Mouse (Mus musculus): Measurements from ENCODE around the gene Erbin. TPM values are rescaled to one million over a fixed set of nuclear protein-coding genes. Genes with fewer than 3 reads are reported as not detected.

Erbin gene
- polyA plus RNA-seq, 1 experiment = 15.7 TPM

DNA sequence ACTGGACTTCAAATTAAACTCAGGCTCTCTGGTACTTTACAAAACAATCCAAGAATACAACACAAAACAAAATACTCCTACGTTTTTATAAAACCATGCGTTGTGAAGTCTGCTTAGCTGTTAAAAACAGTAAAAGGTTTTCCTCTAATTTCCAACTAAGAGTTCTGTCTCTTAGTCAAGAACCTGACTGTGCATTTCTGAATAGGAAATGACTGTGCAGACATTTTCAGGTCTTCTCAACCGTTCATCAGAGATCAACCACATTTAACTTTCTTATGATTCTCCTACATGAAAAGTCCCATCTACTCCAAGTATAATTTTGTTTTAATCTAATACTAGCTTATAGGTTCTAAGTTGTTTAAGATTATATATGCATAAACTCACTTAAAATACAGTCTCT lies 33.8 kb downstream of the Erbin start:
- TF ChIP-seq POLR2A (IDR thresholded peaks at IDR 0.05; ENCODE audit: low read depth, low read length) (no peak), CTCF (IDR thresholded peaks at IDR 0.05; ENCODE audit: extremely low read depth, insufficient read length, insufficient replicate concordance, low read depth, low read length) (no peak)
- Histone ChIP-seq H3K27me3 (ENCODE audit: control insufficient read depth, insufficient read depth, low read length) (no peaks in the 10 kb centered on the region), H3K4me3 (ENCODE audit: low read depth, low read length) (no peak overlapping the region), H3K27ac (ENCODE audit: insufficient read depth, low read depth, low read length) (no peak overlapping the region), H3K4me1 (ENCODE audit: control insufficient read depth, insufficient read depth, insufficient read length, low read length) (peaks cover 4% of the 10 kb centered on the region; the same call in 1 of the 2 replicates), H3K36me3 (ENCODE audit: control insufficient read depth, insufficient read depth, low read length) (peaks cover 18% of the 10 kb centered on the region)
- 73% methylated on average over 3 of the region's 3 CpGs for WGBS

DNA sequence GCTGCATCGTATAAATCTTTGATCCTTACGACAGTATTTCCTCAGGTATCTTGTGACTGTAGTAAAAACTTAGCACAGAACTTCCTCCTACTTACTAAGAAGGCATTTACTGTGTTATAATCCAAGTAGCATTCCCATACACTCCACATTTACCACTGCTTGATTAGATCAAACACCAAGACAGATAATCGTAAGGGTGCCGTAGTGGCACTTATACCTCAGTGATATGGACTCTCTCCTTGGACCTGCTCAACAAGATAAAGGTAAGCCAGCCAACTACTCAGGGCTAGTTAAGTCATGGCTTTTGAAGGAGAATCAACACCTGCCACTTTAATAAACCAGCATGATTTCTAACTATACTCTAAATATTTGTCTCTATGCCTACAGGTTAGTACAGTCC lies 39.1 kb downstream of the Erbin start:
- no peak overlapping the region for H3K4me3 ChIP-seq (ENCODE audit: low read depth, low read length)
- H3K27ac ChIP-seq (ENCODE audit: insufficient read depth, low read depth, low read length) = no peak overlapping the region
- 48% methylated on average over 4 of the region's 4 CpGs for WGBS
- H3K36me3 ChIP-seq (ENCODE audit: control insufficient read depth, insufficient read depth, low read length) = peaks cover 25% of the 10 kb centered on the region
- peaks cover 3% of the 10 kb centered on the region; the same call in 1 of the 2 replicates for H3K4me1 ChIP-seq (ENCODE audit: control insufficient read depth, insufficient read depth, insufficient read length, low read length)
- no peaks in the 10 kb centered on the region for H3K27me3 ChIP-seq (ENCODE audit: control insufficient read depth, insufficient read depth, low read length)
- TF ChIP-seq CTCF (IDR thresholded peaks at IDR 0.05; ENCODE audit: extremely low read depth, insufficient read length, insufficient replicate concordance, low read depth, low read length) (no peak), POLR2A (IDR thresholded peaks at IDR 0.05; ENCODE audit: low read depth, low read length) (no peak)

DNA sequence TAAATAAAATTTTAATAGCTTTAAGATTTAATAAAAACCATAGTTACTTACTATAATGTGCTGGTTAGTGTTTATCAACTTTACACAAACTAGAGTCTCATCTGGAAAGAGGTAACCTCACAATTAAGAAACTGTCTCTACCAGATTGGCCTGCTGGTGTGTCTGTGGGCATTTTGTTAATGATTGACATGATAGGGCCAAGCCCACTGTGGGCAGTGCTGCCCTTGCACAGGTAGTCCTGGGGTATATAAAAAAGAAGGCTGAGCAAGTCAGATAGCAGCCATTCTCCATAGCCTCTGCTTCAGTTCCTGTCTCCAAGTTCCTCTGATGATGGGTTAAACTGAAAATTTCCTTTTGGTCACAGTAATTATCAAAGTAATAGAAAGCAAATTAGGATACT lies 43.6 kb downstream of the Erbin start:
- no peak for TF ChIP-seq CTCF (IDR thresholded peaks at IDR 0.05; ENCODE audit: extremely low read depth, insufficient read length, insufficient replicate concordance, low read depth, low read length)
- TF ChIP-seq POLR2A (IDR thresholded peaks at IDR 0.05; ENCODE audit: low read depth, low read length) = no peak
- Histone ChIP-seq H3K4me1 (ENCODE audit: control insufficient read depth, insufficient read depth, insufficient read length, low read length) (peaks cover 3% of the 10 kb centered on the region; the same call in 1 of the 2 replicates), H3K4me3 (ENCODE audit: low read depth, low read length) (no peak overlapping the region), H3K36me3 (ENCODE audit: control insufficient read depth, insufficient read depth, low read length) (peaks cover 21% of the 10 kb centered on the region), H3K27me3 (ENCODE audit: control insufficient read depth, insufficient read depth, low read length) (no peaks in the 10 kb centered on the region), H3K27ac (ENCODE audit: insufficient read depth, low read depth, low read length) (no peak overlapping the region)

DNA sequence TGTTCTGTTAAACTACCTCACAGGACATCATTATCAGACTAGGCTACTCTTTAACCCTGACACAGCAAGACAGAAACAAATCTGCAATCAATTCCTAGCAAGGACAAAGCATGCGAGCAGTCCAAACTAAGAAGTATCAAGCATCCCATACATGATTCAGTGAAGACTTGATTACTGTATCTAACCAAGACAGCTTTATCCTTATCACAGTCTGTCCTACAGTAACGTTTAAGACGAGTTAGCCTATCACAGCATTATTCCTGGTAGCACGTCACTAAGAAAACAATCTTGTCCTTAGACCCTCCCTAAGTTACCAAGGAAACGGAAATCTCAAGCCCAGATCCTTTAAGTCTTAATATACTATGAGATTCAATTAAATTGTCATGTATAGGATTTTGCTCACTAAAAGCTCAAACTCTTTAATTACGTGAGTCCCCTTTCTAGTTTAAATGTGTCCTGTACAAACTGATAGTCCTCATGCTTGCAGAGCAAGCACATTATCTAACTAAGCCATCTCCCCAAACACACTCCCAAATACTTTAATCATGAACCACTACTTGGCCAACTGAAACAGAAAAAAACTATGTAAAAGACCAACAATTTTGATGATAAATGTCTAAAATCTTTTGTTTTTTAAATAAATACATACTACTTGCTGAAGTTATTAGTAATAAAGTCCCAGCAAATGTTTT lies 44.3 kb downstream of the Erbin start:
- WGBS = 85% methylated on average over 6 of the region's 6 CpGs
- Histone ChIP-seq H3K36me3 (ENCODE audit: control insufficient read depth, insufficient read depth, low read length) (peaks cover 21% of the 10 kb centered on the region), H3K27me3 (ENCODE audit: control insufficient read depth, insufficient read depth, low read length) (no peaks in the 10 kb centered on the region), H3K4me3 (ENCODE audit: low read depth, low read length) (no peak overlapping the region), H3K4me1 (ENCODE audit: control insufficient read depth, insufficient read depth, insufficient read length, low read length) (peaks cover 3% of the 10 kb centered on the region; the same call in 1 of the 2 replicates), H3K27ac (ENCODE audit: insufficient read depth, low read depth, low read length) (no peak overlapping the region)
- TF ChIP-seq POLR2A (IDR thresholded peaks at IDR 0.05; ENCODE audit: low read depth, low read length) (no peak), CTCF (IDR thresholded peaks at IDR 0.05; ENCODE audit: extremely low read depth, insufficient read length, insufficient replicate concordance, low read depth, low read length) (no peak)

DNA sequence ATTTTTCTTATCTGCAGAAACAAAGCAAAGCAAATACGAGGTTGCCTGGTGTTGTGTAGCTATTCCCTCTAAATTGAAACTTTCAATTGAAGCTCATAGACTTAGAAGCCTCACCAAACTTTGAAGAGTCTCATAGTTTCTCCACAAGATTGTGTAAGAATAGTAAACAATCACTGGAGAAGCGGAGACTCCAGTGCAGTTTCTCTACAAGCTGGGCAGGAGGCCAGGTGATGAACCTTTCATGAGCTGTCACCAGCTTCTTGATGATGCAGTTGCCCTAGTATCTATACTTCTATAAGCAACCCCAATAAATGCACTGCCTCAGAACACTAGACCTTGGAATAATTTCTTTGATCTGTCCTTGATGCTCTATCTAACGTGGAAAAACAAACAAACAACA lies 49.5 kb downstream of the Erbin start:
- Histone ChIP-seq H3K36me3 (ENCODE audit: control insufficient read depth, insufficient read depth, low read length) (peaks cover 19% of the 10 kb centered on the region), H3K4me1 (ENCODE audit: control insufficient read depth, insufficient read depth, insufficient read length, low read length) (no peaks in the 10 kb centered on the region), H3K4me3 (ENCODE audit: low read depth, low read length) (no peak overlapping the region), H3K27me3 (ENCODE audit: control insufficient read depth, insufficient read depth, low read length) (no peaks in the 10 kb centered on the region), H3K27ac (ENCODE audit: insufficient read depth, low read depth, low read length) (no peak overlapping the region)
- 45% methylated on average over 3 of the region's 3 CpGs for WGBS
- TF ChIP-seq POLR2A (IDR thresholded peaks at IDR 0.05; ENCODE audit: low read depth, low read length) (no peak), CTCF (IDR thresholded peaks at IDR 0.05; ENCODE audit: extremely low read depth, insufficient read length, insufficient replicate concordance, low read depth, low read length) (no peak)

DNA sequence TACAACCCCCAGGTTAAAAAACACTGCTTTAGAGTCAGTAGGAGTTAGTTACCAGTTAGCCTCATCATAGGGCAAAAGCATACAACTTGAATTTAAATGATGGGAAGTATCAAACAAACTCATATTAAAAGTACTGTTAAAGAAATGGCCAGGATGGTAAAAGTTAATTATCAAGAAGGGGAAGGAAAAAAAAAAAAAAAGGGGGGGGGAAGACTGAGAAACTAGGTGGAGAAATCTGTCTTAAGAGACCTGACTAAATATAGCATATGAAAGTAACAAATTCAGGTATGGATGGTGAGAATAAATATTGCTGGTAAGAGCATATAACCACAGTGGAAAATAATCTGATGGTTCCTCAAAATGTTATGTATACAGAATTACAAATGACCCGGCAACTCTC lies 50.2 kb downstream of the Erbin start:
- 96% methylated on average over 1 of the region's 1 CpGs for WGBS
- Histone ChIP-seq H3K4me1 (ENCODE audit: control insufficient read depth, insufficient read depth, insufficient read length, low read length) (no peaks in the 10 kb centered on the region), H3K27ac (ENCODE audit: insufficient read depth, low read depth, low read length) (no peak overlapping the region), H3K4me3 (ENCODE audit: low read depth, low read length) (no peak overlapping the region), H3K27me3 (ENCODE audit: control insufficient read depth, insufficient read depth, low read length) (no peaks in the 10 kb centered on the region), H3K36me3 (ENCODE audit: control insufficient read depth, insufficient read depth, low read length) (peaks cover 19% of the 10 kb centered on the region)
- no peak for TF ChIP-seq CTCF (IDR thresholded peaks at IDR 0.05; ENCODE audit: extremely low read depth, insufficient read length, insufficient replicate concordance, low read depth, low read length)

DNA sequence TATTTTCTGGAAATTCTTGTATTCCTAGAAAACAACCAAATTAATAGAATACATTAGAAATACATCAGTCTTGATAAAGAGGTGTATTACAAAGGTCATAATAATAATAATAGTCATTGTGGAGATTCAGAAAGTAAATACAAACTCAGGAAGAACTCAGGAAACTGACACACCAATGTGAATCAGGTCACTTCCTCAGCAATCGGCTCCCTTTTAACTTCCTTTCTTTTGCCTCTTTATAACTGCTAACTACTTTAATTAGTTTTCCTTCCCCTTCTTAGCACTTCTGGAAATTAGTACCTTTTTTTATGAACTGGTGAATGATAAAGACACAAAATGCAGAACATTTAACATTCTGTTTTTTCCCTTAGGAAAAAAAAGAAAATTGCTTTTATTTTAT lies 51.4 kb downstream of the Erbin start:
- Histone ChIP-seq H3K4me1 (ENCODE audit: control insufficient read depth, insufficient read depth, insufficient read length, low read length) (no peaks in the 10 kb centered on the region), H3K4me3 (ENCODE audit: low read depth, low read length) (no peak overlapping the region), H3K36me3 (ENCODE audit: control insufficient read depth, insufficient read depth, low read length) (peaks cover 23% of the 10 kb centered on the region), H3K27ac (ENCODE audit: insufficient read depth, low read depth, low read length) (no peak overlapping the region), H3K27me3 (ENCODE audit: control insufficient read depth, insufficient read depth, low read length) (no peaks in the 10 kb centered on the region)
- WGBS = 41% methylated on average over 1 of the region's 1 CpGs
- TF ChIP-seq CTCF (IDR thresholded peaks at IDR 0.05; ENCODE audit: extremely low read depth, insufficient read length, insufficient replicate concordance, low read depth, low read length) = no peak
- TF ChIP-seq POLR2A (IDR thresholded peaks at IDR 0.05; ENCODE audit: low read depth, low read length) = no peak
